Mouse (Mus musculus) heart, postnatal 36 days (tissue): ENCODE data around the gene Ccdc189. TPM values are rescaled to one million over a fixed set of nuclear protein-coding genes. Genes with fewer than 3 reads are reported as not detected.
"Not testable (repeated sequence)": the region's sequence is repeated elsewhere in the genome, so short reads cannot be mapped to it uniquely, and the experiment has no call there.

Source experiments
- DNase-seq, 2 experiments: peaks; one replicate each; pipeline ENCODE4 v3.0.0; 2021 to 2022
- intact Hi-C: fragments of 180-260 bp; cut with DNase I; formaldehyde crosslinking; loops from one replicate; pipeline ENCODE4 v1.15.1; 2025
- total RNA-seq, 2 experiments: library from RNA; stranded (reverse); gene quantifications; 2 replicates each; pipeline ENCODE4 v1.2.3; 2021

The Ccdc189 gene
- total RNA-seq, result 10 to 100 TPM; 10.4 to 12.1 TPM

DNA sequence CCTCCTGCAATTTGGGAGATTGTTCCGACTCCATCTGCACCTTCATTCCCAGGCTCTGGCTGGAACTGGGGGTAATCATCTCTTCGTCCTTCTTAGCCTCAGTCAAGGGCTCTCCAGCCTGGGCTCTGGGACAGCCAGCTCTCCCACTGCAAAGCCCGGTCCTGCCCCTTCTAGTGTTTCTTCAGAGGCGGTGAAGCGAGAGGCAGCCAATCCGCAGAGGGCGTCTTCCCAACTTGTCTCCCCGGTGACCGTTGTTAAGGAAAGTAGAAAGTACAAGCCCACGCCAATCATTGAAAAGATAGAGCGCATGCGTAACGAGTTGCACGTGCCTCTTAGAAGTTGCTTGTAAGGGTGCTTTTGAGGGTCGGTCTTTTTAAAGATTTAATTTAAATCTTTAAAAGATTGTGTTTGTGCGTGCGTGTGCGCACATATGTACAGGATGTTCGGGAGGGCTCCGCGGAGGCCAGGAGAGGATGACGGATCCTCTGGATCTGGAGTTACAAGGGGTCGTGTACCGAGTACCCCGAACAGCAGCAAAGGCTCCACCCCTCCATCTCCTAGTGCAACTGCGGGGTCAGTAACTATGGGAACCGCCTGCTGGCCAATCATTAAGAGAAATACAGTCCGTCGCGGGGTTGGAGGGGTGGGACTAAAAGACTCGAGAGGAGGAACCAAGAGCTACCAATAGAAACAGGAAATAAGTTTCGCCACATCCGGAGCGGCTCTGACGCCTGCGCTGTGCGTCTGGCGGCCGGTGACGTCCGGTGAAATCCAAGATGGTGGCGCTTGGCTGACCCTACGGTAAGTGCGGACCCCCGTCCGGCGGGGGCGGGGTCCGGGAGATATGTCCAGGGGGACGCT is at the start of gene Ccdc189, which contains the start of gene Rnf40:
Ccdc189 (minus strand) TSS at position 585 of the 861 bp plus-strand sequence.
Rnf40 (plus strand) TSS at position 757 of the 861 bp plus-strand sequence.
- intact Hi-C loops, result loop anchor here (5.0 kb wide), 1 partner anchor 179 kb away; the partner anchor contains the start of gene Orai3

DNA sequence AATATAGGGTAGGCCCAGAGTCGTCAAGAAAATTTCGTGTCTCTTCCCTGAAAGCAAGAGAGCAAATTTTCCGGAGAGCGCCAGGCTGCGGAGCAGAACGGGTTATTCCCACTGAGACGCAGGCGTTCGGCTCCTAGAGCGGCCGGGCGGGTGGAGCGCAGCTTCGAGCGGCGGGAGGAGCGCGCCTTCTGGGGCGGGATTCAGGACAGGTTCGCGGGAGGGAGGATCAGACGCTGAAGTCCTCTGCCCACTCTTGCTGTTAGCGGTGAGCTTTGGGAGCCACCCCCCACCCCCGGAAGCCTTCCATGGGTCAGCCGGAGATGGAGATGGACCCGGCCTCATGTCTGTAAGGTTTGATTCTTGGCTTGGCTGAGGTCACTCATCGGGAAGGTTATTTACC is 48.6 kb upstream of the Ccdc189 start:
- intact Hi-C loops, result no loop called here
- peak; percentile 78 to 80 for DNase-seq

More for the DNA sequence above, at the start of gene Ccdc189, which contains the start of gene Rnf40:
- peak; percentile 87 to 91 for DNase-seq

DNA sequence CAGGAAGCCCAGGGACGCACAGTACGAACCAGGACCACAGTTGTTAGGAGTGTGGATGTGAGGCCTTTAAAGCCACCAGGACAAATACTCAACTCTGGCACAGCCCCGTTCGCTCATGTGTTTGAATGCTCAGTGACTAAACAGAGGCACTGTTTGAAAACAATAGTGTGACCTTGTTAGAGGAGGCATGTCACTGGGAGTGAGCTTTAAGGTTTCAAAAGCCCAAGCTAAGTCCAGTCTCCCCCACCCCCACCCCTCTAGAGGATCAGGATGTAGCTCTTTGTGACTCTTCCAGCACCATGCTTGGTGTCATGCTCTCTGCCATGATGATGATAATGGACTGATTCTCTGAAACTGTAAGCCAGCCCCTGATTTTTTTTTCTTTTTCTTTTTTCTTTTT is 43.0 kb upstream of the Ccdc189 start:
- intact Hi-C loops, result no loop called here
- DNase-seq, result no peak

DNA sequence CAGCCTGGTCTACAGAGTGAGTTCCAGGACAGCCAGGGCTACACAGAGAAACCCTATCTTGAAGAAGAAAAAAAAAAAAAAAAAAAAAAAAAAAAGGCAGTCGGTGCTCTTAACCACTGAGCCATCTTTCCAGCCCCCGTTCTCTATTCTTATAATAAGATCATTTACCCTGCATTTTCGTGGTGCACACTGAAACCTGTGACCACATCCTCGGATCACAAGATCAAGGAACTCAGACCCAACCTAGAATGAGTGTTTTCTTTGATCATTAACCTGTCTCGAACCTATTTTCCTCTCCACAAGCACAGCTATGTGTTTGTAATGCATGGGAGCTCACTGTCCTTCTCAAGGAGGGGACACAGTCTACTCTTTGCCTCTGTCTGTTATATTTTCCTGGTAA is 40.3 kb upstream of the Ccdc189 start:
- no peak for DNase-seq
- intact Hi-C loops, result no loop called here

DNA sequence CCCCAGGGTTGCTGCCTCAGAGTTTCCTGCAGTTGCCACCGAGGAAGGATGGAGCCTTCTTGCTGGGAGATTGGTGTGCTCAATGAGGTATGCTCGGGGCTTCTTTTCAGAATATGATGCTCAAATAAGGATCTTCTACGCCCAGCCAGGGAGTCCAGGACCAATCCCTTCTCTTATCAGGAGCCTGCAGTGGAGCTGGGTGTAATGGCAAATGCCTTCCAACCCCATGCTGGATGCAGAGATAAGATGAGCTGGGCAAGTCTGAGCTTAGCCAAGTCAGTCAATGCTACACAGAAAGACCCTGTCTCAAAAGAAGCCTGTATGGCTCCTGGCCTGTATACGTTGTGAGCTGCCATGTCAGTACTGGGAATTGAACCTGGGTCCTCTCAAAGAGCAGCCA is 38.1 kb upstream of the Ccdc189 start:
- intact Hi-C loops, result no loop called here
- DNase-seq, result no peak

DNA sequence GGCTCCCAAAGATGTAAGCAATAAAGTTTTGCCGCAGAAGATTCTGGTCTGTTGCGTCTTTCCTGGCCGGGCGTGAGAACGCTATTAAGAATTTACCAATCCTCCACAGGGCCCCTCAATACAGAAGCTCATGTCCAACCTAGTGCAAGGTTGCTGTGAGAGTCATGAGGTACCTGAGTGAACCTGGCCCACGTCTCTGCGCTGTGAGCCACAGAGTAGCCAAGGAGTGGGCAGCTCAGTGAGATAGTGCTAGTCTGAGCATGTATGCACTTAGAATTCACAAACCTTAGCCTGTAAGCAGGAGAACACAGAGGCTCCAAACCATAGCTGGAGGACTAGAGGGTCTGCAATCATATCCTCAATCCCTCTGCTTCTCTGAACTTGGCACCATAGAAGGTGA is 37.6 kb upstream of the Ccdc189 start:
- intact Hi-C loops, result no loop called here

DNA sequence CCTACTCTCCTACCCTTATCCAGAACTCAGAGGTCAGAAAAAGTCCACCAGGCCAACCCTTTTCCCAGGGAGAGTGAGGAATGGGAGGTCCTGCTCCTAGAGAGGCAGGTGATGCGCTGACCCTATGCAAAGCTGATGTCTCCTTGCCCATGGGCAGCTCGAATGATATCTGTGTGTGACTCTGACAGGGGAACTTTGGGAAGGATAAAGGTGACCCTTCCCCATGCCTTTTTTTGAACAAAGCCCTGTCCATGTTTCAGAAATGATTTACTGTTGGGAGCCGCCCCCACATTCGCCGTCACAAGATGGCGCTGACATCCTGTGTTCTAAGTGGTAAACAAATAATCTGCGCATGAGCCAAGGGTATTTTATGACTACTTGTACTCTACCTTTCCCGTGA is 30.0 kb upstream of the Ccdc189 start:
- DNase-seq, intact Hi-C loops: not testable (repeated sequence)

More for the DNA sequence above, 37.6 kb upstream of the Ccdc189 start:
- no peak for DNase-seq

DNA sequence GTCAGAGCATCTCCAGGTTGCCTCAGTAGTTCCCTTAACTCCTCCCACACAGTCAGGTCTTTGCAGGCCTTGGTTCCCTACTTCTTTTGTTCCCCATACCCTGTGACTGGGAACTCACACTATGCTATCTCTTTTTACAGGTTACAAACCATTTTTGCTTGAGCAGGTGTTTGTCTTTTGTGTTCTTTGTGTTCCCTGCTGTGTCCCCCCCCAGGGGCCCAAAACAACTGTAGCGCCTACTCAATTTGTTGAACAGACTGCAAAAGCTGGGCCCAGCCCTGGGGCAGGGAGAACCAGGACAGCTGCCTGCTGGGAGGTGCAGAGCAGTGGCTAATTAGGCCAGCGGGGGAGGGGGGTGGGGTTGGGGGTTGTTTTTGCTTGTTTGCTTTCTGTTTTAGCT is 29.6 kb upstream of the Ccdc189 start:
- intact Hi-C loops, result no loop called here
- DNase-seq, result no peak

DNA sequence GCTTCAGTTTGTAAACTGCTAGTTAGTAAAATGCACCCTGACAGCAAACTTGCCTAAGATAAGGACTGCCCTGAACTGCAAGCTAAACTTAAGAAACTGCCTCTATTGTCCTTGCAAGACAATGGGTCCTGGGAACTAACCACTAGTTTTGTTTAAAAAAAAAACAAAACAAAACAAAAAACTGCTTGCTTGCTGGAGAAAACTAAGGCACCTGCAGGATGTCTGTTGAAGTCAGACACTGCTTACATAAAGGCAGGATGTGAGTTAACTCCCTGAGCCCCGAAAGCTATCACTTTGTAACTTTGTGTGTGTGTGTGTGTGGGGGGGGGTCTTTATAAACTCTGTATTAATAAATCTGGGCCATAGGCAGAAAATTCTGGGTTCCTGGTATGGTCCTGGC is 28.5 kb upstream of the Ccdc189 start:
- DNase-seq, result no peak
- intact Hi-C loops, result no loop called here

DNA sequence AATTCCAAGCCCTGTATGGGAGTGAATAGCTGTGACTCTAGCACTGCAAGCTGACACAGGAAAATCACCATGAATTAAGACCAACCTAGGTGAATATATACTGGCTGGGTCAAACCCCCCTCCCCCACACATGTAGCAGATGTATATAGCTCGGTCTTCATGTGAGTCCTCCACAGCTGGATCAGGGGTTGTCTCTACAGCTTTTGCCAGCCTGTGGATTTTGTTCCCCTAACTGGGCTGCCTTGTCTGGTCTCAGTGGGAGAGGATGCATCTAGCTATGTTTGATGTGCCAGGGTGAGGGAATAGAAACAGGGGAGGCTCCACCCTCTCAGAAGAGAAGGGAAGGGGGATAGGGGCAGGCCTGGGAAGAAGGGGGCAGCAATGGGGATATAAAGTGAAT is 27.9 kb upstream of the Ccdc189 start:
- intact Hi-C loops, result no loop called here
- DNase-seq, result no peak

DNA sequence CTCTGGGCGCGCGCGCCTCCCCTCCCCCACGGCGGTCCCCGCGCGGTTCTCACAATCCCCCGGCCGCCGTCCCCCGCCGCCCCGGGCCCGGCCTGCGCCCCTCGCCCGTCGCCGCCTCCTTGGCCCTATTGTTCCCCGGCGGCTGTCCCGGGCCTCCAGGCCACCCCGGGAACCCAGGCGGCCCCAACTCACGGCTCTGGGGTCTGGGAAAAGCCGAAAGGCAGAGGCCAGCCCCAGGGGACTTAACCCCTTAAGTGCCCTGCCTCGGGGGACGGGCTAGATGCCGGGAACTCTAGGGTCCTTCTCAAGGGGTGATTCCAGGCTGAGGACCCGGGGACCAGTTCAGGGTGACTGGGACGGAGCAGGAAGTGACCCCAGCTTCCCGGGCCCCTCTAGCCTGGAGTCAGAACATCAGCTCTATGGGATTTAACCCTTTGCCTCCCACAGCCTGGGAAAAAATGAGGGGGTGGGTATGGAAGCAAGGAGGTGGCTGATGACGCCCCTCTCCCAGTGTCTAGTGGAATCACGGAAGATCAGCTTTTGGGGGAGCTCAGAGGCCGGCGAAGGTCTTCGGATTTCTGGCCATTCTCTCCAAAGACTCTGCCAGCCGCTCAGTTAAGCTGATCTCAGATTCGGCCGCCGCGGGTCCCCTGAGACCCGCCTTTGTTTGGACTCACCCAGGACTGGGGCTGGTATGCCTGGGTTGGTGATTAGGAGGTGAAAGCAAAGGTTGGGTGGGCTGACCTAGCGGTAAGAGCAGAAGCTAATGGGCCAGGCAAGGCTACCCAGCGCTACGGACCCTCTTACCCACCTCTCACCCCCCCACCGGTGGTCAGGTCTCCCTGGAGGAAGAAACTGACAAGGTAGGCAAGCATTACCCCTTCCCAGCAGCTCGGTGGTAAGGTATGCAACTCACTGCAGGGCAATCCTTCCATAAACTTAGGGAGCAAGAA is 26.8 kb upstream of the Ccdc189 start, which contains the start of gene Zfp629:
Zfp629 (minus strand) TSS at position 907 of the 953 bp plus-strand sequence.
- intact Hi-C loops, result no loop called here
- peak; percentile 67 to 84 for DNase-seq

DNA sequence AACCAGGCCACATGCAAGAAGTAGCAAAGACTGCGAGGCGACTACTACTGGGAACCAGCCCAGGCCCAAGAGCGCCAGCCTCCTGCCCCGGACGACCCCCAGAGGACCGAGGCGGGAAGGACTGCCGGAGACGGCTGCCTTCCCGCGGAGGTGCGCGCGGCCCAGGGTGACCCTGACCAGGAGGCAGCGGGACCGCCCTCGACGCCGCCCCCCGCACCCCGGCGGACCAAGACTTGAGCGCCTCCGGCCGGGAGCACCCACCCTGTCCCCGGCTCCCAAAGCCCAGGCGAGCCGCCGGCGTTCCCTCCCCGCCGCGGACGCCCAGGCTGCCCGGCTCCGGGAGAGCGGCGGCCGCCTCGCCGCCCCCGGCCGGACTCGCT is 26.1 kb upstream of the Ccdc189 start:
- intact Hi-C loops, result no loop called here
- DNase-seq, result peak; percentile 55 to 66

DNA sequence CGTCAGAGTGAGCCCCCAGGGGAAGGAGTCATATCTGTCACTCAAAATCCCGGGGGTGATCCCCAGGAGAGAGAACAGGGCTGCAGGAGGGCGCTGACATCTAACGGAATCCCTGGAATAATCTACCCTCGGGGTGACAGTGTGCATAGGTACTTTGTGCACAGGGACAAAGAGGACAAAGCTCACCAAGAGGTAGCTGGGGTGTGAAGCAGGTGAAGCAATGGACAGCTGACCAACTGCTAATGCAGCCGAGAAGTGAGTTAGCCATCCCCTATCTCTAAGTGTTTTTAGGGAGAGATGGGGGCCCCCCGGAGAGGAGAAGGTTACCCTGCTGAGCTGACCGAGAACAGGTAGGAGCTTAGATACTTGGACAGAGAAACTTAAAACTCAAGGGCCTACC is 25.7 kb upstream of the Ccdc189 start:
- intact Hi-C loops, result no loop called here
- DNase-seq, result no peak

DNA sequence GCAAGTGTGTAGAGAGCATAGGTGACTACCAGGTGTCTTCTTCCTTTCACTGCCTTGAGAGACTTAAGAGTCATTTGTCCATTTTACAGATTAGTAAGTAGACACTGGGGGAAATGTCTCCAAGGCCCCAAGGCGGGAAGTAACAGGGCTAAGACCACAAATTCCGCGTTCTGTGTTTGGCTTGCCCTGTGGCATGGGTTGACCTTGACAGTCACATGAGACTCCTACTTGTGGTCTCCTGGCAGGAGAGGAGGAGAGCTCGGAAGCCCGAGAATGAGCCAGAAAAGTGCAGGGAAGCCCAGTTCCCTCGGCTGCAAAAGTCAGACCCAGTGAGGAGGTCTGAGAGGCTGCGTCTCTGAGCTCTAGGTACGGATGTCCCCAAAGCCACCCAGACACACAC is 25.1 kb upstream of the Ccdc189 start:
- no peak for DNase-seq
- intact Hi-C loops, result no loop called here

DNA sequence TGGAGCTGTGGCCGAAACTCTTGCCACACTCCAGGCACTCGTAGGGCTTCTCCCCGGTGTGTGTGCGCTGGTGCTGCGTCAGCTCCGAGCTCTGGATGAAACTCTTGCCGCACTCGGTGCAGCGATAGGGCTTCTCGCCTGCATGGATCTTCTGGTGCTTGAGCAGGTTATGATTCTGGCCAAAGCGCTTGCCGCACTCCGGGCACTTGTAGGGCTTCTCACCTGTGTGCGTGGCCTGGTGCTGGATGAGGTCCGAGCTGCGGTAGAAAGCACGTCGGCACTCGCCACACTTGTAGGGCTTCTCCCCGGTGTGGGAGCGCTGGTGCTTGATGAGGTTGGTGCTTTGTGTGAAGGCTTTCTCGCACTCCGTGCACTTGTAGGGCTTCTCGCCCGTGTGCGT is 23.2 kb upstream of the Ccdc189 start:
- intact Hi-C loops, result no loop called here
- no peak for DNase-seq

DNA sequence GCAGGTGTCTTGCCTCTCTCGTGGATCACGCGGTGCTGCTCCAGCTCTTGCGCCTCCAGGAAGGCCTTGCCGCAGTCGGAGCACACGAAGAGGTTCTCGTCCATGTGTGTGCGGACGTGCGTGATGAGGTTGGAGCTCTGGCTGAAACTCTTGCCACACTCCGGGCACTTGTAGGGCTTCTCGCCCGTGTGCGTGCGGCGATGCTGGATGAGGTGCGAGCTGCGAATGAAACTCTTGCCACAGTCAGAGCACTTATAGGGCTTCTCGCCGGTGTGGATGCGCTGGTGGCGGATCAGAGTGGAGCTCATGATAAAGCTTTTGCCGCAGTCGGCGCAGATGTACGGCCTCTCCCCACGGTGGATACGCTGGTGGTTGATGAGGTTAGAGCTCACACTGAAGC is 22.6 kb upstream of the Ccdc189 start:
- no peak for DNase-seq
- intact Hi-C loops, result no loop called here

DNA sequence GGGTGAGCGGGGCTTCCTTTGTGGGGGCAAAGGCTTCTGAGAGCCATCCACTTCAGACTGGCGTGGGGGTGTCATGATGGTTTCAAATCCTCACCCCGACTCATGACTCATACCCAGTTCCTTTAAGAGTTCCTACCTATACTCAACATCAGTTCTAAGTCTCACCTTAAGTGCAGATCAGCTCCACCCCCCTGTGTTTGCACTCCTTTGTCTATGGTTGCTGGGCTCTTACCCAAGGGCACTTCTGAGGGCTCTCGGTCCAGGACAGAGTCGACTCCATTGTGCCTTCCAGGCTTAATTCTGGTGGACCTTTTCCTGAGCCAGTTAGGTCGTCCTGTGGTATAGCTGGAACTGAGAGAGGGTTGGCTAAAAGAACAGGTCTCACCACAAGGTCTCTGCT is 18.8 kb upstream of the Ccdc189 start:
- no peak for DNase-seq
- intact Hi-C loops, result no loop called here

DNA sequence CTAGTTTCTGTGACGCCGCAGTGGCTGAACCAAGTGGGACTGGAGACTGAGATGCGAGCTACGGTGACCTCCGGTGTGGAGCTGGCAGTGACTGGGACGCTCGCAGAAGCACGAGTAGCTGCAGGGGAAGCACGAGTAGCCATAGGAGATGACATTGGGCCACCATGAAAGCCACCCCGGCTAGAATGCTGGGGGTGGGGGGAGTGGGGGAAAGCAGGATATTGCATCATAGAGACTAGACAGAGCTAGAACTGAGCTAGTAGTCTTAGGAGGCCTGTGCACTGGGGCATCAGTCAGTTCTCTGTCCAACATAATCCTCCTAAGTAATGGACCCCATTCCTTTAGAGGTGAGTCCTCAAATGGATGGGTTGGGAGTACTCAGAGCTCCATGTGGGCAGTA is 15.9 kb upstream of the Ccdc189 start:
- intact Hi-C loops, result no loop called here
- no peak for DNase-seq

DNA sequence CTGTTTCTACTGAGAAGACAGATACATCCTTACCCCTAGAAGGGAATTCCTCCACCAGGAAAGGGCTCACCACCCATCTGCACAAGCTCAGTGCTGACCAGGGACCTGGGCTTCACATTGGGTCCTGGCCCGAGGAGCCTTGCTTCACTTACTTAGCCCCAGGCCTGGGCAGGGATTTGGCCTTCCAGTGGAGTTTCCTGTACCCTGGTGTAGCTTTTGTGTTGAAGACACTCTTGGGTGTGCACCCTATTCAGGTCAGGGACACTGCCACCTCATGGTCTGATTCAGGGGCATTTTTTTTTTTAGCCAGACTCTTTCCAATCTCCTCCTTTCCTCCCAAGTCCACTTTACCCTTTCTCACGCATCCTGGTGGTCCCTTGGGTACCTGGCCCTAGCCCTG is 14.5 kb upstream of the Ccdc189 start:
- intact Hi-C loops, result no loop called here
- no peak for DNase-seq

DNA sequence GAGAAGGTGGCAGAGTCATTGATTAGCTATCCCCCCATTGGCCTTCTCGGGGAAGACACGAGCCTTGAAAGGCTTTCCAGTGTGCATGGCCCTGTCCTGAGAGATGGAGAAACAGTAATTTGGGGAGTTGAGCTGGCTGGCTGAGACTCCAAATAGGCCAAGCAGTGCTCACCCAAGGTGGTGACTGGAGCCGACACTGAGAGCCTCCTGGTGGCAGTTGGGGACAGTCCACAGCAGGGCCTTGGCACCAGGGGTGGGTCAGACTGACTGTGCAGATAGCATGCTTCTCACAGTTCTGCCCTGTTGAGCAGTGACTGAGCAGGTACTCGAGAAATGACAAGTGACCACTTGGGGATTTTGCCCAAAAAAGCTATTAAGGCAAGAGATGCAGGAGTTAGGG is 13.3 kb upstream of the Ccdc189 start:
- intact Hi-C loops, result no loop called here
- no peak for DNase-seq

DNA sequence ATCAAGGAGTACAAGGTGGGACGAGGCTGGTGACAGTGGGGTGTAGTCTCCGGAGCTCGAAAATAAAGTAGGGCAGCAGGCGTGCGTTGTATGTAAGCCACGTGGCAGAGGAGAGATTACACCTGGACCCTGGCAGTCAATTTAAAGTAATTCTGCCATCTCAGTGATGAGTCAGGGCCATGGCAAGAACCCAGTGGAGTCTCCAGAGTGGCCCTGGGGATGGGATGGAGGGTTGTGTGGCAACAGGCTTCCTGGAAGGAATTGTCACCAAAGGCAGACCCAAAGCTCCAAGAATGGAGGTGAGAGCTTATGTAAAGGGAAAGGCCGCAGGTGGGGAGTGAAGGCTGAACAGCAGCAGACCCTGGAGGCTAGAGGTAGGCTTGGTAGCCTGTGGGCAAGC is 12.2 kb upstream of the Ccdc189 start:
- intact Hi-C loops, result no loop called here

More for the DNA sequence above, 12.2 kb upstream of the Ccdc189 start:
- no peak for DNase-seq
